Mouse (Mus musculus) stomach, embryonic 16.5 days (tissue): ENCODE measurements around the gene Topors. TPM values are rescaled to one million over a fixed set of nuclear protein-coding genes. Genes with fewer than 3 reads are reported as not detected.

Source experiments
- ATAC-seq: fragments of 200-750 bp; cut with Nextera tagmentation; 2 replicates; pipeline ENCODE4 v1.8.0; 2017; ENCODE audit warnings: moderate number of reproducible peaks, moderate TSS enrichment; ENCODE audit not compliant: insufficient read depth, low FRiP score
- H3K27ac ChIP-seq: fragments of 300-500 bp; sonication (generic); 2 replicates; pipeline ENCODE4 v1.5.1; 2014; ENCODE audit warnings: low read length
- H3K27me3 ChIP-seq: fragments of 300-500 bp; sonication (generic); 2 replicates; pipeline ENCODE4 v1.6.1; 2014; ENCODE audit warnings: low read length, control low read depth, mixed read lengths; ENCODE audit not compliant: control insufficient read depth, insufficient read depth
- H3K36me3 ChIP-seq: fragments of 300-500 bp; sonication (generic); 2 replicates; pipeline ENCODE4 v1.6.1; 2014; ENCODE audit warnings: low read length; ENCODE audit not compliant: control insufficient read depth, insufficient read depth
- H3K4me1 ChIP-seq: fragments of 300-500 bp; sonication (generic); 2 replicates; pipeline ENCODE4 v1.6.1; 2014; ENCODE audit warnings: low read length, control low read depth, mixed read lengths; ENCODE audit not compliant: control insufficient read depth, insufficient read depth
- H3K4me2 ChIP-seq: fragments of 300-500 bp; sonication (generic); 2 replicates; pipeline ENCODE4 v1.6.1; 2014; ENCODE audit warnings: low read depth, low read length, mixed read lengths
- H3K4me3 ChIP-seq: fragments of 300-500 bp; sonication (generic); replicated peaks from 2 replicates; pipeline ENCODE4 v1.5.1; 2014; ENCODE audit warnings: mild to moderate bottlenecking, low read length
- H3K9ac ChIP-seq: fragments of 300-500 bp; sonication (generic); 2 replicates; pipeline ENCODE4 v1.6.1; 2014; ENCODE audit warnings: low read length
- H3K9me3 ChIP-seq: fragments of 300-500 bp; sonication (generic); replicated peaks from 2 replicates; pipeline ENCODE4 v1.6.1; 2016; ENCODE audit warnings: low read length, control low read depth; ENCODE audit not compliant: control insufficient read depth
- WGBS: fragments of 180-500 bp; shearing (Covaris S2); extraction: QIAGEN DNeasy Blood & Tissue Kit; methylation state at CpG from one replicate; pipeline ENCODE4 v1.1.7; 2014; 5-methylcytosine and 5-hydroxymethylcytosine counted together
- polyA plus RNA-seq: library from polyadenylated mRNA; unstranded; fragments of >200 nt; fragmentation: Nextera tagmentation; extraction: Ambion mirVana; gene quantifications from 2 replicates; pipeline ENCODE4 v1.2.1, GENCODE M21; 2015

The Topors gene
- 30.6 and 32.5 TPM in 2 replicates for polyA plus RNA-seq

DNA sequence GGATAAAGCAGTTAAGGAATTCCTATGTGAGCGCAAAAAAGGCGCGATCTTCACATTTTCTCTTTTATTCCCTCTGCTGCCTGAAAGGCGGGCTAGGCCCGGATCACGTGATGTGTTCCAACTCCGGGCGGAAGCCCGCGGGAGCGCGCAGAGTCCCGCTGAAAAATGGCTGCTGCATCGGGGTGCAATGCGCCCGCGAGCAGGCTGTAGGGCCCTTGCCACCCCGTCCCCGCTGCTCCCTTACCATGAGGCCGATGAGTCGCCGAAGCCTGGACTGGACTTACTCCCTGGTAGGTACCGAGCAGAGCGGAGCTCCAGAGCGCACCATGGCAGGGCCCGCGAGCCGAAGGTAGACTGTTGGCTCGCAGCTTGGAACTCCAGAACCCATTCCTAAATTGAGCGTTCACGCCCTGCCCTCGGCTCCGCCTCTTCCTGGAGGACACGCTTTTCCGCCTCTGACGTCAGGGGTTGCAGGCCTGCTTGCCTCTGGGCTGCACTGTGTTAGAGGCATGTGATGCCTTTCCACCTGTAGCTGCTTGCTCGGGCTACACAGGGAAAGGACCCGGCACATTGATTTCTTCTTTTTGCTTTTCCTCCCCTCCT is at the start of gene Topors, which contains the start of gene Smim27:
TSS of gene Topors (minus strand) at position 421 of the 603 bp plus-strand sequence.
TSS of gene Smim27 (plus strand) at position 150 of the 603 bp plus-strand sequence.
- H3K4me2 ChIP-seq = peak within 1 kb of the TSS; percentile 96
- ATAC-seq = peak; percentile 96
- WGBS = under 1% methylated on average over 38 of the region's 38 CpGs

DNA sequence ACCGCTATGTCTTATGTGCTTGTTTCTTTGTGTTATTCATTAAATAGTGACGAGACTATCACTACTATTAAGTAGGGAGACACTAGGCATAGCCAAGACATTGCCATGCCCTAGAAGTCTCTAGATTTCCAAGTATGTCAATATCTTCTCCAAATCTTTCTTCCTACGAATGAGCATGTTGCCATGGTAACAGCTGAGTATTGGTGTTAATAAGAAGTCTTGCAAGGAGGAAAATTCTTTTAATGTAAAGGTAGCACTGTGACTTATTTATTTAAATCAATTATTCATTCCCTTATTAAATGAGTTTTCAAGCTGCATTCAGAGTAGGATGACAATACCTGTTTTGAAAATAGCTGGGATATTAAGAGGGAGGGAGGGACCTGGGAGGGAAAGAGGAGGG is 47.8 kb upstream of the Topors start:
- no peaks in the 10 kb centered on the region for H3K4me1 ChIP-seq
- ATAC-seq = no peak
- H3K27ac ChIP-seq = no peak overlapping the region
- no peak overlapping the region for H3K4me2 ChIP-seq
- no peak overlapping the region for H3K4me3 ChIP-seq
- no peaks in the 10 kb centered on the region for H3K9me3 ChIP-seq
- WGBS = 74% methylated on average over 3 of the region's 3 CpGs
- H3K27me3 ChIP-seq = no peaks in the 10 kb centered on the region
- H3K9ac ChIP-seq = no peak overlapping the region
- no peaks in the 10 kb centered on the region for H3K36me3 ChIP-seq

More for the DNA sequence above, at the start of gene Topors, which contains the start of gene Smim27:
- Histone ChIP-seq H3K9ac (peak within 1 kb of the TSS; percentile 91), H3K9me3 (no peaks in the 10 kb centered on the region), H3K4me3 (peak within 1 kb of the TSS; percentile 87), H3K27ac (peak within 1 kb of the TSS; percentile 100), H3K4me1 (peaks cover 25% of the 10 kb centered on the region), H3K36me3 (no peaks in the 10 kb centered on the region), H3K27me3 (no peaks in the 10 kb centered on the region)

DNA sequence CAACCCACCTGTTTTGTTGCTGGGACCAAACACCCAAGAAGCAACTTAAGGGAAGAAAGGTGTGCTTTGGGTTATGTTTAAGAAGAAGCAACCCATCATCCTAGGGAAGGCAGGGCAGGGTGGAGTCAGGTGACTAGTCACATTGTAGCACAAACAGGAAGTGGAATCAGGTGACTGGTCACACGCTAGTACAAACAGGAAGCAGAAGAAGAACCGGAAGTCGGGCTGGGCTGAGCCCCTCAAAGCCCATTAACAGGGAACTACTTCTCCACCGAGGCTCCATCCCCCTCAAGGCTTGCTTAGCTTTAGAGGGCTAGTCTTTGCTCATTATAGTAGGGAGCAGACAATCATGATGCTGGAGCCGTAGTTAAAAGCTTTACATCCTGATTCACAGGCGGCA is 43.4 kb upstream of the Topors start:
- H3K27ac ChIP-seq = no peak overlapping the region
- no peak overlapping the region for H3K9ac ChIP-seq
- no peaks in the 10 kb centered on the region for H3K9me3 ChIP-seq
- H3K36me3 ChIP-seq = no peaks in the 10 kb centered on the region
- H3K27me3 ChIP-seq = no peaks in the 10 kb centered on the region
- H3K4me3 ChIP-seq = no peak overlapping the region
- H3K4me2 ChIP-seq = no peak overlapping the region
- WGBS = 75% methylated on average over 6 of the region's 6 CpGs
- no peaks in the 10 kb centered on the region for H3K4me1 ChIP-seq
- no peak; the same call in 1 of the 2 replicates for ATAC-seq

DNA sequence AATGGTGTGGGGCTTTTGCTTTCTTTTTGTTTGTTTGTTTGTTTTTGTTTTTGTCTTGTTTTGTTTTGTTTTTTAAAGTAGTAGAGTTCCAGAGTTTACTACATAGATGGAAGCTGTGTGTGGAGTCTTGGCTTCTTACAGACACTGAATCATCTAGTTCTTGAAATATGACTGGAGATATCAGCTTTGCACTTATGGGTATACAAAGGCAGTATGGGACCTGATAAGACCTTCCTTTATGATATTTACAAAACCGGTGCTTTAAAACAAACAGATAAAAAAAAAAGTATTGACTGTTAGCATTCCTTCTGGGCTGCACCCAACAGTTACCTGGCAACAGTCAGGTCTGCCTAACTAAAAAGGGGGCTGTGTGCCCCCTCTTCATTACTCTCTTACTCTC is 42.6 kb upstream of the Topors start:
- no peaks in the 10 kb centered on the region for H3K27me3 ChIP-seq

DNA sequence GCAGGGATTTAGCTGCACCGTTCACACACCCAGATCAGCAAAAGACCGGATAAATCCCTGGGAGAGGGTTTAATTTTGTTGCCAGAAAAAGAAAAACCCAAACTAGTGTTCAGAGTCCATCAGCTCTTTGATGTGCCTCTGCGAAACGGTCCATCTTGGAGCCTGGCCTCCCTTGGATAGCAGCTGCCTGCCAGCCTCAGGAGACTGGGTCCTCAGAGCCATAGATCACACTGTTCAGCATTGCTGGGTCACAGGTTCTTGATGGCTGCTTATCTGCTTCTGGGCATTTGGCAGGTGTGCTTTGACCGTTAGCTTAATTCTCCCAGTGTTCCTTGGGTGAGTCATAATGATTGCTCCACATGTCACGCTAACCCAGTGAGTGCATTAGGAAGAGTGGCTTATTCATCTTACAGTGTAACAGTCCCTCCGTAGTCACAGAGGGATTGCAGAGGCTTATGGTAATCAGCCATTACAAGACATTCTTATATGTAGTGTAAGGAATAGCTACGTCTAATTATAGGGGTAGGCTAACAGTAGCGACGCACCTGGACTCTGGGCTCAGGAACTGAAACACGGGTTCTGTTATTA is 41.2 kb upstream of the Topors start:
- WGBS = 62% methylated on average over 11 of the region's 11 CpGs
- no peak overlapping the region for H3K4me2 ChIP-seq
- H3K9ac ChIP-seq = no peak overlapping the region
- H3K4me1 ChIP-seq = no peaks in the 10 kb centered on the region
- no peaks in the 10 kb centered on the region for H3K27me3 ChIP-seq
- no peak for ATAC-seq
- H3K4me3 ChIP-seq = no peak overlapping the region
- no peaks in the 10 kb centered on the region for H3K36me3 ChIP-seq
- H3K9me3 ChIP-seq = no peaks in the 10 kb centered on the region
- H3K27ac ChIP-seq = no peak overlapping the region

More for the DNA sequence above, 42.6 kb upstream of the Topors start:
- H3K36me3 ChIP-seq = no peaks in the 10 kb centered on the region
- no peaks in the 10 kb centered on the region for H3K4me1 ChIP-seq
- H3K27ac ChIP-seq = no peak overlapping the region
- no peak overlapping the region for H3K4me2 ChIP-seq
- 46% methylated on average over 1 of the region's 1 CpGs for WGBS
- H3K9ac ChIP-seq = no peak overlapping the region
- H3K9me3 ChIP-seq = no peaks in the 10 kb centered on the region
- no peak for ATAC-seq
- H3K4me3 ChIP-seq = no peak overlapping the region

DNA sequence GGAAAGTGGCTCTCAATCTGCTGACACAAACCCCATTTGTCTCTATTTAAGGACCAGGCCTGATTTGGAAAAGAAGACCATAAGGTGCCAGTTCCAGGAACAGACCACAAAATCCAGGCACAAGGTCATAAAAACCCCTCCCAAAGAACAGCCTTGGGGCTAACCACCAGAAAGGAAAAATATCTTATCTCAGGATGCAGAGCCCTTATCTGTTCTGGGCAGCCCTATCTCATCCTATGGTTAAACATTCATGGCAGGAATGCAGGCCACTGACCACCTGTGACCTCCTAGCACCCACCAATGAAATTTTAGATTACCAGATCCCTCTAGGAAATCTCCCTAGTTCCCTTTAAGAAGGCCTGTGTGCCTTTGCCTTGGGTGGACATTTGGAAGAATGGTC is 40.0 kb upstream of the Topors start:
- Histone ChIP-seq H3K27ac (no peak overlapping the region), H3K4me3 (no peak overlapping the region), H3K4me1 (no peaks in the 10 kb centered on the region), H3K9ac (no peak overlapping the region), H3K27me3 (no peaks in the 10 kb centered on the region), H3K36me3 (no peaks in the 10 kb centered on the region), H3K4me2 (no peak overlapping the region), H3K9me3 (no peaks in the 10 kb centered on the region)
- ATAC-seq = no peak

DNA sequence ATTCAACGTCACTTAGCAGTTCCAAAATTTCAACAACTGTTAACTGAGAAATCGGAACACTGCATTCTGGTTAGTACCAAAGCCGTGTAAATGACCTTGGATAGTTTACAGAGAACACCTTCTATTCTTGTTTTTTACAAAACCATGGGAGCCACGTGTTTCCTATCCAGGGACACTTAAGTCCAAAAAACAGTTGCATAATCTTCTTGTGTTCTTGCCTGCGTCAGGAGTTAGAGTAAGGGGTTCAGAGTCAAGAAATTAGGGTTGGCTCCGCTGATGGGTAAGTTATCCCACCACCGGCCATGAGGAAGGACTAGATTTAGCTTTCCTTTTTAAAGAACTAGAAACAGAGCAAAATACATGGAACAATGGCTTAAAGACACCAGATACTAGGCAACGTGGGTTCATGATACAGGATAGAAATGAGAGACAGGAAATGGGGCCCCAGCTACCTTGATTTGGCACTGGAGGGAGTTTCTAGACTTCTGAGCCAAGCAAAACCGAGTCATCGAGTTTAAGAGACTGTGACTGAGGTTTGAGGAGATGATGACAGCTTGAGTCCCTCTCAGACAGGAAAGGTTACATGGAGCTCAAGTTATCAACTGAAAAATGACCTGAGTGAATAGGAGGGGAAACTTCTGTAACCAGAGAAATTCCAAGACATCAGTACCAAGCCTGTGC is 32.9 kb upstream of the Topors start:
- Histone ChIP-seq H3K4me3 (no peak overlapping the region), H3K9ac (no peak overlapping the region), H3K4me1 (no peaks in the 10 kb centered on the region; the same call in 1 of the 2 replicates), H3K27me3 (no peaks in the 10 kb centered on the region), H3K36me3 (no peaks in the 10 kb centered on the region), H3K4me2 (no peak overlapping the region), H3K9me3 (no peaks in the 10 kb centered on the region), H3K27ac (no peak overlapping the region)
- 80% methylated on average over 10 of the region's 10 CpGs for WGBS
- ATAC-seq = no peak

DNA sequence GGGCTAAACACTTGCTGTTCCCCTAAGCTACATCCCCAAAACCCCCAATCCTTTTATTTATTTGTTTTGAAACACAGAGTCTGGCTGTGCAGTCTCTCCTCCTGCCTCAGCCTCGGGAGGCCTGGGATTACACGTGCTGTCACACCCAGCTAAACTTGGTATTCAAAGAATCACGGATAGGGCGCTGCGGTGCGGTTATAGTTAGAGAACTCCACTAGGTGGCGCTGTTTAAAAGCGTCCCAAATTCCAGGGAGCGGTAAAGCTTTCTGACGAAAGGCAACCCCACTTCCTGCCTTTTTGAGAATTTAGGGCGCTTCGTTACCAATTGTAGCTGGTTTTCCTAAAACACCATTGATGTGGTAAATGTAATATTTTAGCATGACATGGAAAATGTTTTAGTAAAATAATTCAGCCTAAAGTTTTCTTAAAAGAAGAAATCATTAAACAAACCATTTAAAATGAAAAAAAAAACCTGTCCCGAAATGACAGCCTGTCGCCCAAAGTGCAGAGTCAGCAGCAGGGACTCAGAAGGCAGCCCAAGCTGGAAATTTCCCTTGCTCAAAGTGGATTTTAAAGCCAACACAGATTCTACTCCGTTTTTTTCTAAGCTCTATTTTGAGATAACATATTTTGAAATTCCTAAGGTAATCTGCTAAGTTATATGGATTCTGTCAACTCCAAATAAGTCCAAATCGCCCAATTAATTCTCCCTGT is 31.6 kb upstream of the Topors start:
- Histone ChIP-seq H3K9me3 (no peaks in the 10 kb centered on the region), H3K4me2 (peak overlapping the region; percentile 47), H3K27me3 (no peaks in the 10 kb centered on the region), H3K9ac (no peak overlapping the region), H3K4me3 (peak overlapping the region; percentile 18; the same call in 1 of the 2 replicates), H3K27ac (no peak overlapping the region), H3K4me1 (no peaks in the 10 kb centered on the region; the same call in 1 of the 2 replicates), H3K36me3 (no peaks in the 10 kb centered on the region)
- peak; percentile 44; the same call in 1 of the 2 replicates for ATAC-seq
- 9% methylated on average over 16 of the region's 16 CpGs for WGBS
